Mouse (Mus musculus): ENCODE data around the gene Trim68. TPM values are rescaled to one million over a fixed set of nuclear protein-coding genes. Genes with fewer than 3 reads are reported as not detected.

The Trim68 gene
- 13.5 and 16.3 TPM in 2 replicates for polyA plus RNA-seq (2014; fragmentation: Nextera tagmentation; extraction: Ambion mirVana)

DNA sequence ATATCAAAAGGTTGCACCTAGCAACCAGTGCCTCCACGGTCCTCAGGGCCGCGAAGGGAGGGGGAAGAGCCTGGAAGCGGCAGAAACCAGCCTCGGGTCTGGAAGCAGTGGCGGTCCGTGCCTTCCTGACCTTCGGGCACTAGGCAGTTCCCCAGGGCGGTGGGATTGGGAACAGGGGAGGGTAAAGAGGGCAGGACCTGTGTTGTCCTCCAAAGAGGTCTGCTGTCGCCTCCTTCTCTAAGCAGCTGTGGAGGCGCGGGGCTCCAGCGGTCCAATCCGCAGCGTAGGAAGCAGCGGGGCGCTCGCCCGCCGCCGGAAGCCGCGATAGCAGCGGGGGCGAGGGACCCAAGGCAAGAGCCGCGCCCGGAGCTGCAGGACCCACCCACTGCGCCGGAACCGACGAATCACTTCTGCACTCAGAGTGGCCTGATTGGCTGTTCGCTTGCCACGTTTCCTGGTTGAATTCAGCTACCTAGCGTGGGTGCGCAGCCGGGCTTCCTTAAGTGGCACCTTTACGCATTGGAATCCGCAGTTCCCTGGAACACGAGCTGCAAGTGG is at the start of gene Trim68:
TSS of gene Trim68 (minus strand) at position 384 of the 558 bp plus-strand sequence.
- WGBS: under 1% methylated on average over 40 of the region's 40 CpGs
- ATAC-seq (ENCODE audit: insufficient number of reproducible peaks, insufficient read depth, low FRiP score, low read depth): peak; percentile 99

GRCm38 (mm10) chr7:102733793-102734192 is 46.7 kb upstream of the Trim68 start:
- H3K9me3 ChIP-seq (ENCODE audit: control insufficient read depth, low read length): no peaks in the 10 kb centered on the region
- no peak for ATAC-seq (ENCODE audit: insufficient number of reproducible peaks, insufficient read depth, low FRiP score, low read depth)
- 37% methylated on average over 1 of the region's 1 CpGs for WGBS

More for the DNA sequence above, at the start of gene Trim68:
- H3K27ac ChIP-seq (replicated peaks in 1 of 2; ENCODE audit: control insufficient read depth in 1 of 2, insufficient read depth in 1 of 2, low read depth in 2 of 2, low read length in 2 of 2): peak within 1 kb of the TSS; percentile 59 to 95
- H3K27me3 ChIP-seq (ENCODE audit: control insufficient read depth, insufficient read depth, low read length): no peaks in the 10 kb centered on the region
- H3K9me3 ChIP-seq (ENCODE audit: control insufficient read depth, low read length): no peaks in the 10 kb centered on the region
- 0 out of 2 replicates have a peak, but pooled peaks cover 12% of the 10 kb centered on the region for H3K36me3 ChIP-seq (ENCODE audit: control insufficient read depth, insufficient read depth, low read length)
- peaks cover 0 to 6% of the 10 kb centered on the region in 2 experiments; a peak in 2 of 4 replicates for H3K4me1 ChIP-seq (ENCODE audit: control insufficient read depth in 2 of 2, insufficient read depth in 2 of 2, low read length in 2 of 2)
- peak within 1 kb of the TSS; percentile 74 for H3K9ac ChIP-seq (ENCODE audit: low read length)
- peak within 1 kb of the TSS; percentile 52 to 97 for H3K4me3 ChIP-seq (ENCODE audit: control insufficient read depth in 1 of 2, insufficient read depth in 1 of 2, low read depth in 1 of 2, low read length in 2 of 2)
- peak within 1 kb of the TSS; percentile 61 for H3K4me2 ChIP-seq (ENCODE audit: low read length)

DNA sequence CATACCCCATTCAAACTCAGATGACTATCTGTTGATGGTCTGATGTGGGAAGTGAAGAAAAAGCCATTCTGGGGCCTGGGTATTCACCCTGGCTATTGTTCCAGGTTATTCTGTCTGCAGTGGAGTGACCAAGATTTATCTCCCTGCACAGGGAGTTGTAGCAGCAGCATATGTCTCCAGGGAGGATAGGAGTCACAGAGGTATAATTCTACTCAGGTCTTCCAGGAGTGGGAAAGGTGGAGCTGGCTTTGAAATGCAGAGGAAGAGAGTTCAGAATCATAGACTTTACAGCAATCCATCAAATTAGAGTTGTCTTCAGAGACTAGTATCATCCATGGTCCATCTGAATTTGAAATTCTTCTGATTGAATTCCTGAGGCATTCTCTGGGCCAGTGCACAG is 40.3 kb upstream of the Trim68 start, which contains the start of gene Olfr559:
TSS of gene Olfr559 (minus strand) at position 101 of the 400 bp plus-strand sequence.
- Histone ChIP-seq H3K36me3 (ENCODE audit: control insufficient read depth, insufficient read depth, low read length) (no peaks in the 10 kb centered on the region), H3K9me3 (ENCODE audit: control insufficient read depth, low read length) (no peaks in the 10 kb centered on the region), H3K4me1 (ENCODE audit: control insufficient read depth in 2 of 2, insufficient read depth in 2 of 2, low read length in 2 of 2) (no peaks in the 10 kb centered on the region), H3K9ac (ENCODE audit: low read length) (no peak within 1 kb of the TSS), H3K27ac (replicated peaks in 1 of 2; ENCODE audit: control insufficient read depth in 1 of 2, insufficient read depth in 1 of 2, low read depth in 2 of 2, low read length in 2 of 2) (no peak within 1 kb of the TSS), H3K27me3 (ENCODE audit: control insufficient read depth, insufficient read depth, low read length) (no peaks in the 10 kb centered on the region), H3K4me2 (ENCODE audit: low read length) (no peak within 1 kb of the TSS), H3K4me3 (ENCODE audit: control insufficient read depth in 1 of 2, insufficient read depth in 1 of 2, low read depth in 1 of 2, low read length in 2 of 2) (no peak within 1 kb of the TSS)
- no peak for ATAC-seq (ENCODE audit: insufficient number of reproducible peaks, insufficient read depth, low FRiP score, low read depth)

More at GRCm38 (mm10) chr7:102733793-102734192, 46.7 kb upstream of the Trim68 start:
- Histone ChIP-seq H3K27me3 (ENCODE audit: control insufficient read depth, insufficient read depth, low read length) (no peaks in the 10 kb centered on the region), H3K36me3 (ENCODE audit: control insufficient read depth, insufficient read depth, low read length) (no peaks in the 10 kb centered on the region), H3K4me1 (ENCODE audit: control insufficient read depth in 2 of 2, insufficient read depth in 2 of 2, low read length in 2 of 2) (no peaks in the 10 kb centered on the region), H3K27ac (replicated peaks in 1 of 2; ENCODE audit: control insufficient read depth in 1 of 2, insufficient read depth in 1 of 2, low read depth in 2 of 2, low read length in 2 of 2) (no peak overlapping the region), H3K9ac (ENCODE audit: low read length) (no peak overlapping the region), H3K4me3 (ENCODE audit: control insufficient read depth in 1 of 2, insufficient read depth in 1 of 2, low read depth in 1 of 2, low read length in 2 of 2) (no peak overlapping the region), H3K4me2 (ENCODE audit: low read length) (no peak overlapping the region)

DNA sequence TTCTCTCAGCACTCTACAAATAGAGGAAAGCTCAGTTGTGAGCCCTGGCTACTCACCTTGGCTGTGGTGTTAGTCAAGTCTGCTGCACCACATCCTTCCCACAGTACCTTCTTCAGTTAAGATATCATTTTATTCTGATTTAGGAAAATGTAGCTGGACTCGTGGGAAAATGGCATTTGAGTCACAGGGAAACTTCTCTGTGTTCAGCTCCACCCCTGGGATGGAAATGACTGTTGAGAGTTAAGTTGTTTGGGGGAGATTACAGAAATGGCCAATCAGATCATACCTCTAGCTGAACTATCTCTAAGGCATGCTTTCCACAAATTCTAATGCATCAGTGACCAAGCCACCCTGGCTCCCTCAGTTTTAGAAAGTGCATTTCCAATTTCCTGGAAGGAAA is 31.8 kb upstream of the Trim68 start, which contains the start of gene Olfr33:
TSS of gene Olfr33 (minus strand) at position 101 of the 400 bp plus-strand sequence.
- no peaks in the 10 kb centered on the region for H3K36me3 ChIP-seq (ENCODE audit: control insufficient read depth, insufficient read depth, low read length)
- H3K9me3 ChIP-seq (ENCODE audit: control insufficient read depth, low read length): no peaks in the 10 kb centered on the region
- H3K4me3 ChIP-seq (ENCODE audit: control insufficient read depth in 1 of 2, insufficient read depth in 1 of 2, low read depth in 1 of 2, low read length in 2 of 2): no peak within 1 kb of the TSS
- no peaks in the 10 kb centered on the region for H3K4me1 ChIP-seq (ENCODE audit: control insufficient read depth in 2 of 2, insufficient read depth in 2 of 2, low read length in 2 of 2)
- H3K9ac ChIP-seq (ENCODE audit: low read length): no peak within 1 kb of the TSS
- H3K27ac ChIP-seq (replicated peaks in 1 of 2; ENCODE audit: control insufficient read depth in 1 of 2, insufficient read depth in 1 of 2, low read depth in 2 of 2, low read length in 2 of 2): no peak within 1 kb of the TSS
- no peak within 1 kb of the TSS for H3K4me2 ChIP-seq (ENCODE audit: low read length)
- WGBS: 39% methylated on average over 1 of the region's 1 CpGs
- no peak for ATAC-seq (ENCODE audit: insufficient number of reproducible peaks, insufficient read depth, low FRiP score, low read depth)
- H3K27me3 ChIP-seq (ENCODE audit: control insufficient read depth, insufficient read depth, low read length): no peaks in the 10 kb centered on the region

GRCm38 (mm10) chr7:102701915-102702314 is 14.8 kb upstream of the Trim68 start, which contains the start of gene Olfr558:
Olfr558 (plus strand) TSS chr7:102702215.
- ATAC-seq (ENCODE audit: insufficient number of reproducible peaks, insufficient read depth, low FRiP score, low read depth): no peak
- Histone ChIP-seq H3K36me3 (ENCODE audit: control insufficient read depth, insufficient read depth, low read length) (no peaks in the 10 kb centered on the region), H3K4me3 (ENCODE audit: control insufficient read depth in 1 of 2, insufficient read depth in 1 of 2, low read depth in 1 of 2, low read length in 2 of 2) (no peak within 1 kb of the TSS), H3K27ac (replicated peaks in 1 of 2; ENCODE audit: control insufficient read depth in 1 of 2, insufficient read depth in 1 of 2, low read depth in 2 of 2, low read length in 2 of 2) (no peak within 1 kb of the TSS), H3K27me3 (ENCODE audit: control insufficient read depth, insufficient read depth, low read length) (no peaks in the 10 kb centered on the region), H3K9ac (ENCODE audit: low read length) (no peak within 1 kb of the TSS), H3K9me3 (ENCODE audit: control insufficient read depth, low read length) (no peaks in the 10 kb centered on the region), H3K4me2 (ENCODE audit: low read length) (no peak within 1 kb of the TSS), H3K4me1 (ENCODE audit: control insufficient read depth in 2 of 2, insufficient read depth in 2 of 2, low read length in 2 of 2) (no peaks in the 10 kb centered on the region)

DNA sequence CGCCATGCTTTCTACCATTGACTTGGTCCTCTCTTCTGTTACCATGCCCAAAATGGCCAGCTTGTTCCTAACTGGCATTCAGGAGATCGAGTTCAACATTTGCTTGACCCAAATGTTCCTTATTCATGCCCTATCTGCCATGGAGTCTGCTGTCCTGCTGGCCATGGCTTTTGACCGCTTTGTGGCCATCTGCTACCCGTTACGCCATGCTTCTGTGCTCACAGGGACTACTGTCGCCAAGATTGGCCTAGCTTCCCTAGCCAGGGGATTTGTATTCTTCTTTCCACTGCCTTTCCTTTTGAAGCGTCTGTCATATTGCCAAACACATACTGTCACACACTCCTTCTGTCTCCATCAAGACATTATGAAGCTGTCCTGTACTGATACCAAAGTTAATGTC is 11.3 kb upstream of the Trim68 start:
- 83% methylated on average over 7 of the region's 7 CpGs for WGBS
- ATAC-seq (ENCODE audit: insufficient number of reproducible peaks, insufficient read depth, low FRiP score, low read depth): no peak
- H3K9ac ChIP-seq (ENCODE audit: low read length): no peak overlapping the region
- no peak overlapping the region for H3K27ac ChIP-seq (replicated peaks in 1 of 2; ENCODE audit: control insufficient read depth in 1 of 2, insufficient read depth in 1 of 2, low read depth in 2 of 2, low read length in 2 of 2)
- no peaks in the 10 kb centered on the region for H3K27me3 ChIP-seq (ENCODE audit: control insufficient read depth, insufficient read depth, low read length)
- no peaks in the 10 kb centered on the region for H3K36me3 ChIP-seq (ENCODE audit: control insufficient read depth, insufficient read depth, low read length)
- no peak overlapping the region for H3K4me3 ChIP-seq (ENCODE audit: control insufficient read depth in 1 of 2, insufficient read depth in 1 of 2, low read depth in 1 of 2, low read length in 2 of 2)
- H3K9me3 ChIP-seq (ENCODE audit: control insufficient read depth, low read length): no peaks in the 10 kb centered on the region
- H3K4me2 ChIP-seq (ENCODE audit: low read length): no peak overlapping the region
- peaks cover 0 to 2% of the 10 kb centered on the region in 2 experiments; a peak in 1 of 4 replicates for H3K4me1 ChIP-seq (ENCODE audit: control insufficient read depth in 2 of 2, insufficient read depth in 2 of 2, low read length in 2 of 2)

GRCm38 (mm10) chr7:102695358-102696125 is 8.4 kb upstream of the Trim68 start, which contains the start of gene Olfr557:
Olfr557 (plus strand) TSS chr7:102695910.
- Histone ChIP-seq H3K36me3 (ENCODE audit: control insufficient read depth, insufficient read depth, low read length) (no peaks in the 10 kb centered on the region), H3K4me3 (ENCODE audit: control insufficient read depth in 1 of 2, insufficient read depth in 1 of 2, low read depth in 1 of 2, low read length in 2 of 2) (no peak within 1 kb of the TSS), H3K4me1 (ENCODE audit: control insufficient read depth in 2 of 2, insufficient read depth in 2 of 2, low read length in 2 of 2) (peaks cover 0 to 2% of the 10 kb centered on the region in 2 experiments; a peak in 1 of 4 replicates), H3K27me3 (ENCODE audit: control insufficient read depth, insufficient read depth, low read length) (no peaks in the 10 kb centered on the region), H3K9me3 (ENCODE audit: control insufficient read depth, low read length) (no peaks in the 10 kb centered on the region), H3K9ac (ENCODE audit: low read length) (no peak within 1 kb of the TSS), H3K4me2 (ENCODE audit: low read length) (no peak within 1 kb of the TSS), H3K27ac (replicated peaks in 1 of 2; ENCODE audit: control insufficient read depth in 1 of 2, insufficient read depth in 1 of 2, low read depth in 2 of 2, low read length in 2 of 2) (no peak within 1 kb of the TSS)
- WGBS: 53% methylated on average over 5 of the region's 5 CpGs
- ATAC-seq (ENCODE audit: insufficient number of reproducible peaks, insufficient read depth, low FRiP score, low read depth): no peak
